Mouse (Mus musculus) G1E-ER4 (cell line): ENCODE results near the gene Myh7b. TPM values are rescaled to one million over a fixed set of nuclear protein-coding genes. Genes with fewer than 3 reads are reported as not detected.

Experiments
- GATA1 ChIP-seq: IDR thresholded peaks from one replicate; pipeline ENCODE4 v1.8.0; 2012; ENCODE audit warnings: low read length, inconsistent platforms
- polyA plus RNA-seq: library from polyadenylated mRNA; stranded (reverse); fragments of >175 nt; gene quantifications from 2 replicates; pipeline ENCODE4 v1.2.3, GENCODE M21; 2012

The Myh7b gene
- polyA plus RNA-seq, 1 experiment: 6.5 TPM

- TF ChIP-seq GATA1: no peak
These were observed 19.3 kb upstream of the Myh7b start for GRCm38 (mm10) chr2:155591676-155592075.

GRCm38 (mm10) chr2:155592137-155592853 lies 18.7 kb upstream of the Myh7b start, which contains the start of gene Gss:
TSS of gene Gss (minus strand) at chr2:155592810.
- TF ChIP-seq GATA1: no peak

- TF ChIP-seq GATA1: no peak
These were observed 18.1 kb upstream of the Myh7b start for GRCm38 (mm10) chr2:155592854-155593283.

DNA sequence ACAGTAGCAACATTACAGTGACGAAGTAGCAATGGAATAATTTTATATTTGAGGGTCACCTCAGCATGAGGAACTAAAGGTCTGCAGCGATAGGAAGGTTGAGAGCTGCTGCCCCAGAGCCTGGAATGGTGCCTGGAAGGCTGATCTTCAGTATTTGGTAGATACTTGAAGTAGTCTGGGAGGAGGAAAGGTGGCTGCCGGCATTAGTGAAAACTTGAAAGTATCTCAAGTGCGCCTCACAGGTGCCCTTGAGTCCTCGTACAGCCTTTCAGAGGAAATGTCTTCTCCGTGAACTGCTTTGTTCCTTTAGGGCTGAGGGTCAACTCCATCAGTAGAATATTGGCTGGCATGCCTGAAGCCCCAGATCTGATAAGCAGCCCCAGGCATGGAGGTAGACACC lies 15.5 kb upstream of the Myh7b start:
- TF ChIP-seq GATA1: no peak

DNA sequence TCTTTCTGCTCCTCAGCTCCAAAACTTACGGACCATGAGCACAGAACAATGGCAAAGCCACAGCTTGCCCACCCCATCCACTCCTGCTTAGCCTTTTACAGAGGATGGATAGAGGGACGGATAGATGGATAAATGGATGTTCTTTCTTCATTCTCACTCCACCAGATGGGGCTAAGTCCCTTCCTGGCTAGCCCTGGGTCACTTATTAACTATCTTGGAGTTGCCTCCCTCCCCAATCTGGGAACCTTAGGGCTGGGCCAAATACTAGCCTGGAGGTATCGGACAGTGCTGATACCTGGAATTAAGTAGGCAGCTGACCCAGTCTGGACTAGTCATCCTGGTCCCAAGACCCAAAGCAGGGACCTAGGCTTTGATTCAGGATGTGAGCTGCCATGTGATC lies 7.3 kb upstream of the Myh7b start:
- no peak for TF ChIP-seq GATA1

- no peak for TF ChIP-seq GATA1
These were observed 6.3 kb upstream of the Myh7b start for GRCm38 (mm10) chr2:155604560-155605235.

- no peak for TF ChIP-seq GATA1
These were observed 4.7 kb upstream of the Myh7b start for GRCm38 (mm10) chr2:155606360-155606759.

DNA sequence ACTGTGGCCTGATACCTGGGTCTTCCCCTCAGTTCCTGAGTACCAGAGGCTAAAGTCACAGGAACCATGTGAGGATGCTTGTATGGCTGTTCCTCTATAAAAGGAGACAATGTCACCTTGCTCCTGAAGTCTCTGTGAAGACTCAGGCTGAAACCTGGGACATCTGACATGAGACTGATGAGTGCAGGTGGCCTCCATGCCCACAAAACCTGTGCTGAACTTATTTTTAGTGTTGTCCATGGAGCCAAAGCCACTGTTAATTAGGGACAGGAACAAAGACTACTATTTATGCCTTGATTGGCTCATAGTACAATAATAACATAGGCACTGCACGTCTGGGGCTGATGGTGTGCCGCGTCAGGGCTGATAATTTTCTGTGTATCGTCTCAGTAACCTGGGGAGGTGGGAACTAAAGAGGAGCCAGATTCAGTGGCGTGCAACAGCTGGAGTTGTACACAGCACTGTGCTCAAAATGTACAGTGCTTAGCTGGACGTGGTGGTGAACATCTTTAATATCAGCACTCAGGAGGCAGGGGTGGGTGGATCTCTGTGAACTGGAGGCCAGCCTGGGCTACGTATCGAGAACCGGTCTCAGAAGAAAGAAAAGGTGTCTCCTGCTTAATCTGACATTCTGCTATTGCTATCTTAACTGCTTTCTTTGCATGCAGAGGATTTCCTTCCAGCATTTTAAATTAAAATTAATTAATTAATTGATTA lies 980 bp downstream of the Myh7b start:
- no peak for TF ChIP-seq GATA1

- no peak for TF ChIP-seq GATA1
These were observed 2.3 kb downstream of the Myh7b start for GRCm38 (mm10) chr2:155613326-155613755.

DNA sequence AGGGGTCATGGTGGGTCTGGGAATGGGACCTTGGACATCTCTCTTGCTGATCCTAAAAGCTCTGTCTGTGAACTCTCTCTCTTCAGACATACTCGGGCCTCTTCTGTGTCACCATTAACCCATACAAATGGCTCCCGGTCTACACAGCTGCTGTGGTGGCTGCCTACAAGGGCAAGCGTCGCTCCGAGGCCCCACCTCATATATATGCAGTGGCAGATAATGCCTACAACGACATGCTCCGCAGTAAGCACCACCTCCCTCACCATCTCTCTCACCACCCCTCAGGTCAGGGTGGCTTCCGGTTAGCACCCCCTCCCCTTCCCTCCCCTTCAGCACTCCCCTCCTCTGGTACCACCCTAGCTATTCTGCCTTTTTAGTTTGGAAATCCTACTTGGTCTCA lies 2.9 kb downstream of the Myh7b start:
- no peak for TF ChIP-seq GATA1

GRCm38 (mm10) chr2:155616971-155617370 lies 6.0 kb downstream of the Myh7b start:
- TF ChIP-seq GATA1: no peak

DNA sequence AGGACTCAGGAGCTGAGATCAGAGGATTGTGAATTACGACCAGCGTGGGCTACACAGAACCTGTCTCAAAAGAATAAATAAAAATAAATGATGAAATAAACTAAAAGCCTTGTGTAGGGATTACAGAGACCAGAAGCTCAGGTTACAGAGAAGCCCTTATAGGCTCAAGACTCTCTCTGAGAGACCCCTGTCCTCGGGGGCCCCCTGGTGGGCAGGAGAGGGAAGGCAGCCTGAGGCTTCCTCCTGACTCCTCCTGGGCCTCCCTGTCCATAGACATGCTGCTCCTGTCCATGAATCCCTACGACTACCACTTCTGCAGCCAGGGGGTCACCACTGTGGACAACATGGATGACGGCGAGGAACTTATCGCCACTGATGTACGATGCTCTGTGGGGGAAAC lies 8.8 kb downstream of the Myh7b start:
- TF ChIP-seq GATA1: no peak

DNA sequence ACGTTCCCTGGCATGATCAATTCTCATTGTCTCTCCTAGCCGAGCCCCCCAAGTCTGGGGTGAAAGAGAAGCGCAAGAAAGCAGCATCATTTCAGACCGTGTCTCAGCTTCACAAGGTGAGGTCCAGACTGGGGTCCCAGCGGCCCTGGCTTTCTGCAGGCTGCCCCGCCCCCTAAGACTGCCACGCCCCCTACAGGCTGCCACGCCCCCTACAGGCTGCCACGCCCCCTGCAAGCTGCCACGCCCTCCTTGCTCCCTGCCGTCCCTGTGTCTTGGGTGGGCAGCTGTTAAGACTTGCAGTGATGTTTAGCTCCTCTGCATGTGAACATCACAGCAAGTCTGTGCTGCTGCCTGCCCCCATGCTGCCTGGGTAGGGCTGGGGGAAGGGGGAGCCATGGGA lies 11.6 kb downstream of the Myh7b start:
- no peak for TF ChIP-seq GATA1

GRCm38 (mm10) chr2:155623996-155624395 lies 13.0 kb downstream of the Myh7b start:
- no peak for TF ChIP-seq GATA1

- no peak for TF ChIP-seq GATA1
These were observed 13.7 kb downstream of the Myh7b start for GRCm38 (mm10) chr2:155624730-155625129.

GRCm38 (mm10) chr2:155626277-155626676 lies 15.3 kb downstream of the Myh7b start:
- no peak for TF ChIP-seq GATA1
